Mouse (Mus musculus): ENCODE results near the gene Micu1. TPM values are rescaled to one million over a fixed set of nuclear protein-coding genes. Genes with fewer than 3 reads are reported as not detected.
"Not testable (repeated sequence)": the region's sequence is repeated elsewhere in the genome, so short reads cannot be mapped to it uniquely, and the experiment has no call there.

Micu1 gene
- polyA plus RNA-seq (2015; fragmentation: Nextera tagmentation; extraction: Ambion mirVana): 39.3 and 40.1 TPM in 2 replicates

DNA sequence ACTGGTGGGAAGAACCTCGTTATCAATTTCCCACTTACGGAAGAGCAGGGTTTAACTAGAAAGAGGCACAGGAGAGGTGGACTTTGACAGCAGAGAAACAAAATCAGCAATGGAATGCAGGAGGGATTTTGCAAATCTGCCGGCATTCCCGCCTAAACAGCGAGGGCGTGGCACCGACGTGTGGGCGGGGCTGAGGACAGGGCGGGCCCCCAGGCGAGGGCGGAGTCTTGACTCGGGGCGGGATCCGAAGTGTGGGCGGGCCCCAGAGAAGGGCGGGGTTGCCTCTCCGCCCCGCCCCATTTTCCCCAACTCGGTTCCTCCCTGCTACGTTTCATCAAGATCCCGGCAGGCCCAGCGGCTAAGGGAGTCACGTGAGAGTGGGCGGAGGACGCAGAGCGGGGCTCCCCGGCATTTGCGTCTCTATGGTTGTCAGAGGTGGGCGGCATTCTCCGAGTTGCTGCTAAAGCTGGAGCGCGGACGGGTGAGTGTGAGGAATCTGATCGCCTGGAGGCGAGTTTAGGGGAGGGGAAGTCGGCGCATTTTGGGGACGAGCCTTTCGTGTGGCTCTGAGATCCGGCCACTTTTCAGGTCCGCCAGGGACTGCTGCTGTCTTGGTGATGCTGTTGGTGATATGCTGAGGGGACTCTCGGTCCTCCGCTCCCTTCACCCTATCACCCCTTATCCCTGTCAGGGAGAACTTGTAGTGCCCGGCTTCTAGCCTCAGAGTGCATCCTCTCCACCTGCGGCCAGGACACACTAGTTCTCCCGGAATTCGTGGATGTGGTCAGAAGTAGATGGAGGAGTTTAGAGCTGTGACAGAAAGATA is at the start of gene Micu1:
TSS of gene Micu1 (plus strand) at position 271 of the 826 bp plus-strand sequence.
- no peaks in the 10 kb centered on the region for H3K9me3 ChIP-seq (replicated peaks; ENCODE audit: control insufficient read depth, low read length)
- peak within 1 kb of the TSS; percentile 95 for H3K4me2 ChIP-seq (ENCODE audit: low read depth, low read length)
- no peaks in the 10 kb centered on the region for H3K27me3 ChIP-seq (ENCODE audit: control insufficient read depth, insufficient read depth, low read length)
- peak; percentile 96 for ATAC-seq (replicated peaks; ENCODE audit: extremely low read depth, insufficient read depth, low FRiP score)
- under 1% methylated on average over 45 of the region's 48 CpGs for WGBS
- H3K4me1 ChIP-seq (ENCODE audit: control insufficient read depth, insufficient read depth, low read length): peaks cover 7% of the 10 kb centered on the region
- no peaks in the 10 kb centered on the region for H3K36me3 ChIP-seq (ENCODE audit: control insufficient read depth, insufficient read depth)
- H3K4me3 ChIP-seq (ENCODE audit: low read length): peak within 1 kb of the TSS; percentile 94
- peak within 1 kb of the TSS; percentile 89 for H3K9ac ChIP-seq (ENCODE audit: low read length)
- peak within 1 kb of the TSS; percentile 77 for H3K27ac ChIP-seq (ENCODE audit: low read length)

DNA sequence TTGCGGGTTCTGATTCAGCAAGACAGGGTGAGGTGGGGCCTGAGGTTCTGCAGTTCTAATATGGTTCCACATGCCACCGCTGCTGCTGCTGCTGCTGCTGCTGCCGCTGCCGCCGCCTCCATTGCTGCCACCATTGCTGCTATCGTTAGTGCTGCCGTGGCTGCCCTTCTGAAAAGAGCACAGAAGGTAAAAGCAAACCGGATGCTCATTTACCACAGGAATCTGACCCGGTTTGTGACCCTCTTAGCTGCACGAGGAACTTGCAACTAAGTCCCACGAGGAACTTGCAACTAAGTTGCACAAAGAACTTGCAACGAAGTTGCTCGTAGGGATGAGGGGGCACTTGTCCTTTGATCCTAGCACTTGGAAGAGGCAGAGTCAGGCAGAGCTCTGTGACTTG is 45.5 kb upstream of the Micu1 start:
- no peaks in the 10 kb centered on the region for H3K27me3 ChIP-seq (ENCODE audit: control insufficient read depth, insufficient read depth, low read length)
- no peaks in the 10 kb centered on the region; the same call in 1 of the 2 replicates for H3K9me3 ChIP-seq (replicated peaks; ENCODE audit: control insufficient read depth, low read length)
- no peaks in the 10 kb centered on the region for H3K36me3 ChIP-seq (ENCODE audit: control insufficient read depth, insufficient read depth)
- no peak for ATAC-seq (replicated peaks; ENCODE audit: extremely low read depth, insufficient read depth, low FRiP score)
- WGBS: 76% methylated on average over 13 of the region's 13 CpGs
- H3K27ac ChIP-seq (ENCODE audit: low read length): no peak overlapping the region
- no peaks in the 10 kb centered on the region for H3K4me1 ChIP-seq (ENCODE audit: control insufficient read depth, insufficient read depth, low read length)
- no peak overlapping the region for H3K9ac ChIP-seq (ENCODE audit: low read length)
- H3K4me2 ChIP-seq (ENCODE audit: low read depth, low read length): no peak overlapping the region
- no peak overlapping the region for H3K4me3 ChIP-seq (ENCODE audit: low read length)

DNA sequence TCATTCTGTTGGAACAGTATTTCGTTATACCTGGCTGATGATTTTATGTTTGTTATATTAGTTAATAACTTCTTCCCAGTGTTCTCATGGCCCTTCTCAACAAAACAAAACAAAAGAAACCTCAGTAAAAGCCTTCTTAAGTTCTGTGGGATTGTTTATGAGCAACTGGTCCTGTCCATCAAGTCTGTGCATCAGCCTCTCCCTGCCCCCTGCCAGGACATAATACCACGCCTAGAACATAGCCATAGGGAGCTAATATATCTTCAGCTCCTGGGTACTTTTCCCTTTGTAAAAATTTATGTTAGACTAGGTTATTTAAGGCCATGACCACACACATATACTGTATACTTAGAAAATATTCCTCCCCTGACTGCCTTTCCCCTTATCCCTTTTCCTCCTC is 37.5 kb upstream of the Micu1 start:
- 81% methylated on average over 2 of the region's 2 CpGs for WGBS
- no peaks in the 10 kb centered on the region for H3K36me3 ChIP-seq (ENCODE audit: control insufficient read depth, insufficient read depth)

DNA sequence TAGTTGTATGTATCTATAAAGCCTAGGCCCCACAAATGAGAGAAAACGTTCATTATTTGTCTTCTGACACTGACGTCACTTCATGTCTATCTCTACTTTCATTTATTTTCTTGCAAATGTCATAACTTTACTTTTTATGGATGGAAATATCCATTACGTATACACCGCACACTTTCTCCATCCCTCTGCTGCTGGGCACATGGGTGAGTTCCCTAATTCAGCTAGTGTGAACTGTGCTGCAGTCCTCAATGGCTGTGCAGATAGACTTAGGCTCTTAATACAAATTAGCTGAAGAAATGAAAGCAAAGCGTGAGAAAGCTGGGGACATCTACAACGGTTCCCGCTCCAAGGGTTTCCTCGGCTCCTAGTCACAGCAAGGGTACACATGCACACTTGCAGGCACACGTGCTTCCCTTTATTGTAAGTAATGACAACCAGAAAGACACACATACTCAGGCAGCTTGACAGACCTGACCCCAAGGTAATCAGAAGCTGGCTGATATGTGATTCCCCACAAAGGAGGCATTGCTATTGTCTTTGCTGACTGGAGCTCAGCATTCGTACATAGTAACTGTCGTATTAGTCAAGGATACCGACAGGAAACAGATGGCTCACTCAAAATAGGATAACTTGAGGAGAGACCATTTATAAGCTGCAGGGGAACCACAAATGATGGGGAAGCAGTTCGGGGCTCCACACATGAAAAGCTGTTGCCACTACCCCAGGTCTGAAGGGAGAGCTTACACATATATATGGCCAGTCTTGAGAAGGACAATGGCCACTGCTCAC is 36.6 kb upstream of the Micu1 start:
- H3K9me3 ChIP-seq (replicated peaks; ENCODE audit: control insufficient read depth, low read length): 0 out of 2 replicates have a peak, but pooled peaks cover 2% of the 10 kb centered on the region
- no peak overlapping the region for H3K9ac ChIP-seq (ENCODE audit: low read length)
- 58% methylated on average over 13 of the region's 13 CpGs for WGBS
- H3K4me3 ChIP-seq (ENCODE audit: low read length): no peak overlapping the region
- H3K27ac ChIP-seq (ENCODE audit: low read length): no peak overlapping the region
- no peaks in the 10 kb centered on the region for H3K36me3 ChIP-seq (ENCODE audit: control insufficient read depth, insufficient read depth)
- no peaks in the 10 kb centered on the region for H3K27me3 ChIP-seq (ENCODE audit: control insufficient read depth, insufficient read depth, low read length)
- H3K4me2 ChIP-seq (ENCODE audit: low read depth, low read length): no peak overlapping the region
- no peak for ATAC-seq (replicated peaks; ENCODE audit: extremely low read depth, insufficient read depth, low FRiP score)
- H3K4me1 ChIP-seq (ENCODE audit: control insufficient read depth, insufficient read depth, low read length): peaks cover 9% of the 10 kb centered on the region

More for the DNA sequence above, 37.5 kb upstream of the Micu1 start:
- Histone ChIP-seq H3K4me3 (ENCODE audit: low read length) (no peak overlapping the region), H3K9me3 (replicated peaks; ENCODE audit: control insufficient read depth, low read length) (0 out of 2 replicates have a peak, but pooled peaks cover 2% of the 10 kb centered on the region), H3K4me1 (ENCODE audit: control insufficient read depth, insufficient read depth, low read length) (peaks cover 9% of the 10 kb centered on the region), H3K27ac (ENCODE audit: low read length) (no peak overlapping the region), H3K9ac (ENCODE audit: low read length) (no peak overlapping the region), H3K27me3 (ENCODE audit: control insufficient read depth, insufficient read depth, low read length) (no peaks in the 10 kb centered on the region), H3K4me2 (ENCODE audit: low read depth, low read length) (no peak overlapping the region)
- ATAC-seq (replicated peaks; ENCODE audit: extremely low read depth, insufficient read depth, low FRiP score): no peak

DNA sequence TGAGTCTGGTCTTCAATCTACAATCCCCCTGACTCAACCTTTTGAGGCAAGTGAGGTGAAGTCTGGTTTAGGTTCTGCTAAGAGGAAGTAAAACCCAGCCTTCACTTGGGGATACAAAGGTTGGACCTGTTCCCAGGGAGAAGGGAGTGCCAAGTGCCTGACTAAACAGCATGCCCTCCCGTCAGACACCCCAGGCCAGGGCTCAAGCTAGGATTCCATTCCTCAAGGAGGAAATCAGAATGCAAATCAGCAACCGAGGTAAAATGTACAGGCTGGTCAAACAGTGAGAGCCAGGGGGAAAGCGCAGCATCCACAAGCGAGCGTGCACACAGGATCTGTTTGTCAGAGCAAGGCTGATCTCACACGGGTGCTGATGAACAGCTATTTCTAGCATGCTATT is 34.9 kb upstream of the Micu1 start:
- peaks cover 9% of the 10 kb centered on the region for H3K4me1 ChIP-seq (ENCODE audit: control insufficient read depth, insufficient read depth, low read length)
- H3K27me3 ChIP-seq (ENCODE audit: control insufficient read depth, insufficient read depth, low read length): no peaks in the 10 kb centered on the region
- no peak overlapping the region for H3K27ac ChIP-seq (ENCODE audit: low read length)
- peaks cover 2% of the 10 kb centered on the region; the same call in 1 of the 2 replicates for H3K9me3 ChIP-seq (replicated peaks; ENCODE audit: control insufficient read depth, low read length)
- H3K9ac ChIP-seq (ENCODE audit: low read length): no peak overlapping the region
- H3K4me3 ChIP-seq (ENCODE audit: low read length): no peak overlapping the region
- H3K36me3 ChIP-seq (ENCODE audit: control insufficient read depth, insufficient read depth): no peaks in the 10 kb centered on the region
- WGBS: 39% methylated on average over 6 of the region's 6 CpGs
- ATAC-seq (replicated peaks; ENCODE audit: extremely low read depth, insufficient read depth, low FRiP score): no peak
- H3K4me2 ChIP-seq (ENCODE audit: low read depth, low read length): no peak overlapping the region

DNA sequence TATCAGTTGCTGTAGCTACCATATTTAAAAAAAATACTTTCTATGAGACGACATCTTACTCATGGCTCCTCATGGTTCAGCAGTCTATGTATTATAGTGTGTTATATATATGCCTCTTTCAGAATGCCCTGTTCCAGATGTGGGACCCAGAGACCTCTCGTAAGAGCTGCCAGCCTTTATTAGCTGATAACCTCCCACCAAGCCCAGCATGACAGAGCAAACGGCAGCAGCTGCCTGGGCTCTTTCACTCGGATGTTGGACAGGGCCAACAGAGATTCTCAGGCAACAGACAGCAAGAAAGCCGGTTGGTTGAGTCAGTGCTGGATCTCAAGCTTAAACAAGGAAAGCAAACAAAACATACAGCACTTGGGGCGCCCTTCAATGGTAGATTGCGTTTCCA is 33.8 kb upstream of the Micu1 start:
- Histone ChIP-seq H3K9me3 (replicated peaks; ENCODE audit: control insufficient read depth, low read length) (no peaks in the 10 kb centered on the region; the same call in 1 of the 2 replicates), H3K27me3 (ENCODE audit: control insufficient read depth, insufficient read depth, low read length) (no peaks in the 10 kb centered on the region), H3K4me3 (ENCODE audit: low read length) (no peak overlapping the region), H3K4me1 (ENCODE audit: control insufficient read depth, insufficient read depth, low read length) (peaks cover 9% of the 10 kb centered on the region), H3K9ac (ENCODE audit: low read length) (no peak overlapping the region), H3K4me2 (ENCODE audit: low read depth, low read length) (no peak overlapping the region), H3K27ac (ENCODE audit: low read length) (no peak overlapping the region), H3K36me3 (ENCODE audit: control insufficient read depth, insufficient read depth) (no peaks in the 10 kb centered on the region)
- no peak for ATAC-seq (replicated peaks; ENCODE audit: extremely low read depth, insufficient read depth, low FRiP score)
- WGBS: 60% methylated on average over 7 of the region's 7 CpGs

DNA sequence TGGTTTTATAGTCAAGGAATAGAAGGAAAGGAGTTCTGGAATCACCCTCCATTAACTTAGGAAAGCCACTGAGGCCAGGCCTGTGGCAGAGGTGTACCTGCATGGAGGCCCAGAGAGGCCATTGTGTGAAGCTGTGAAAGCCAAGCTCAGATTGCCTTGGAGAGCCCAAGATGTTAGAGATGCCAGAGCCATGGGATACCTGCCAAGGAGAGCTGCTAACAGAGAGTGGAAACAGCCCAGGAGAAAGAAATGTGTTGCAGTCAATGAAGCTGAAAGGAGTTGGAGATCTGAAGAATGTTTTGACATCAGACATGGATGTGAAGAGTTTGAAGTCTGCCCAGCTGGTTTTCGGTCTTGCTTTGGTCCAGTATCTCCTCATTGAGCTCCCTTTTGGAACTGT is 24.4 kb upstream of the Micu1 start:
- H3K27ac ChIP-seq (ENCODE audit: low read length): no peak overlapping the region
- H3K27me3 ChIP-seq (ENCODE audit: control insufficient read depth, insufficient read depth, low read length): no peaks in the 10 kb centered on the region
- ATAC-seq (replicated peaks; ENCODE audit: extremely low read depth, insufficient read depth, low FRiP score): no peak
- H3K9ac ChIP-seq (ENCODE audit: low read length): no peak overlapping the region
- no peaks in the 10 kb centered on the region for H3K36me3 ChIP-seq (ENCODE audit: control insufficient read depth, insufficient read depth)
- no peaks in the 10 kb centered on the region for H3K4me1 ChIP-seq (ENCODE audit: control insufficient read depth, insufficient read depth, low read length)
- H3K4me3 ChIP-seq (ENCODE audit: low read length): no peak overlapping the region
- WGBS: 73% methylated on average over 1 of the region's 1 CpGs
- peaks cover 9% of the 10 kb centered on the region for H3K9me3 ChIP-seq (replicated peaks; ENCODE audit: control insufficient read depth, low read length)
- H3K4me2 ChIP-seq (ENCODE audit: low read depth, low read length): no peak overlapping the region

DNA sequence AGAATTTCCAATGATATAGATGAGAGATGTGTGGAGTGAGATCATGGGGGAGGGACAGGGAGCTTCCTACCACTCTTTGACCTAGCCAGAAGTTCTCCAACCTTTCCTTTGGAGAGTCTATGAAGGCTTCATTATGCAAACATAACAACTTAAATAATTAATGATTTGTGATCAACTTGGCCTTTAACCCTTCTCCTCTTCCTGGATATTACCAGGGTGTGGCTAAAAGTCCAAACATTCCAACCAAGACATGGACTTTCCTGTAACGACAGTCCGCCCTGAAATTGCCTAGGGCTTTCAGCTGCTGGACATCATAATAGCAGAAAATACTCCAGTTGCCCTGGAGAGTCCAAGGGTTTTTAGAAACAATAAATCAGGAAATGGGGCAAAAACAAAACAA is 23.1 kb upstream of the Micu1 start:
- H3K36me3 ChIP-seq (ENCODE audit: control insufficient read depth, insufficient read depth): no peaks in the 10 kb centered on the region
- no peak overlapping the region for H3K27ac ChIP-seq (ENCODE audit: low read length)
- ATAC-seq (replicated peaks; ENCODE audit: extremely low read depth, insufficient read depth, low FRiP score): no peak
- no peak overlapping the region for H3K4me3 ChIP-seq (ENCODE audit: low read length)
- H3K27me3 ChIP-seq (ENCODE audit: control insufficient read depth, insufficient read depth, low read length): no peaks in the 10 kb centered on the region
- 75% methylated on average over 2 of the region's 2 CpGs for WGBS
- H3K9me3 ChIP-seq (replicated peaks; ENCODE audit: control insufficient read depth, low read length): peaks cover 9% of the 10 kb centered on the region
- no peak overlapping the region for H3K9ac ChIP-seq (ENCODE audit: low read length)
- H3K4me1 ChIP-seq (ENCODE audit: control insufficient read depth, insufficient read depth, low read length): no peaks in the 10 kb centered on the region
- H3K4me2 ChIP-seq (ENCODE audit: low read depth, low read length): no peak overlapping the region

DNA sequence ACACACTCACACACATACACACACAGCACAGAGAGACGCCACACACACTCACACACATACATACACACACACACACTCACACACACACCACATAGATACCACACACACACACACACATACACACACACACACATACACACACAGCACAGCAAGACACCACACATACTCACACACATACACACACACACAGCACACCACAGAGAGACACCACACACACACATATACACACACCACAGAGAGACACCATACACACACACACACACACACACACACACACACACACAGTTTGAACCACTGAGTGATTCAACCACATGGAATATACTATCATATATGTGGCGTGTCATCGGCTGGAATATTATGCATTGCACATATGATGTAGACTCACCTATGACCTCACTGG is 16.7 kb upstream of the Micu1 start:
- ATAC-seq (replicated peaks; ENCODE audit: extremely low read depth, insufficient read depth, low FRiP score); H3K27ac ChIP-seq (ENCODE audit: low read length); H3K9ac ChIP-seq (ENCODE audit: low read length); H3K4me3 ChIP-seq (ENCODE audit: low read length); H3K9me3 ChIP-seq (replicated peaks; ENCODE audit: control insufficient read depth, low read length); H3K27me3 ChIP-seq (ENCODE audit: control insufficient read depth, insufficient read depth, low read length); H3K4me1 ChIP-seq (ENCODE audit: control insufficient read depth, insufficient read depth, low read length); H3K4me2 ChIP-seq (ENCODE audit: low read depth, low read length); H3K36me3 ChIP-seq (ENCODE audit: control insufficient read depth, insufficient read depth): not testable (repeated sequence)
- 89% methylated on average over 3 of the region's 3 CpGs for WGBS

Data from heart, embryonic 16.5 days (tissue).